Mouse (Mus musculus): Measurements from ENCODE around the gene Hcar1.

The Hcar1 gene

GRCm38 (mm10) chr5:123863934-123864333, 15.9 kb downstream of the Hcar1 start:
- no peak for DNase-seq (ENCODE audit: low read depth, low spot score)

DNA sequence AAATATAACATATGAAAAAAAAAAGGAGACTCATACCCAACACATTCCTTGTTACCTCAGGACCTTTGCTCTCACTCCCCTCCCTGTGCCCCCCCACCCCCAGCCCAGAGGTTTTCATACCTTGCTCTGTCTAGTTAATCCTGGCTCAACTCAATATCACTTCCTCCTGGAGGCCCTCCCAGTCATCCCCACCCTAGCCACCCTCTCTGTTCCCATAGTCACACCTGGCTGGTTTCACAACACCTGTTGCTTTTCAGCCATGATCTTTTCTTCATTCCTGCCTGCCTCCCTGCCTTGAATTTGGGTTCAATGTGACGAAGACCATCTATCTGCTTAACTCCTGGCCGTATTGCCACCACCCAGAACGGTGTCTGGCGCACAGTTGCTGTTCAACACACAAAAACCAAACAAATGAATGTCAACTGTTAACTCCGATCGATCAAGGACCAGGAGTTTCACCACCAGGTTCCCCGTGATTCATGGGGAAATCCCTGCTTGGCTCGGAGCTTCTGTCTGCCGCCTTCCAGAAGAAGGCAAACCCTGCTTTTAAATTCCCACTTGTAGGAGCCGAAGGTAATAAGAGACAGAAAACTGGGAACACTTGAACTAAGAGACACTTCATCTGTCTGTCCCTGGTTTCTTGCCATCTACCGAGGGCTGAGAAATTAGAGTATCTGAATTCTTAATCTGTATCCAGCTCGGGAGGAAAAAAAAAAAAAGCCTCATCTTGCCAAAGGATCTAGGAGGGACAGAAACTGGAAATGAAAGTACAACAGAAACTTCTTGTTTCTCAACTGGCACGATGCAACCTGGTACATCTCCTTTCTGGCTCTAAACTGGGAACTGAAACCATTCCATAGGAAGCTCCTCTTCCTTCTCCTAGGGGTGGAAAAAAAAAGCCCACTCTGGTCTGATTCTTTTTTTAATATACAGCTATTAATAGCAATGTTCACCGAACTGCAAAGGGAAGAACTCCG, 17.2 kb downstream of the Hcar1 start:
- no peak for DNase-seq (ENCODE audit: low read depth, low spot score)

DNA sequence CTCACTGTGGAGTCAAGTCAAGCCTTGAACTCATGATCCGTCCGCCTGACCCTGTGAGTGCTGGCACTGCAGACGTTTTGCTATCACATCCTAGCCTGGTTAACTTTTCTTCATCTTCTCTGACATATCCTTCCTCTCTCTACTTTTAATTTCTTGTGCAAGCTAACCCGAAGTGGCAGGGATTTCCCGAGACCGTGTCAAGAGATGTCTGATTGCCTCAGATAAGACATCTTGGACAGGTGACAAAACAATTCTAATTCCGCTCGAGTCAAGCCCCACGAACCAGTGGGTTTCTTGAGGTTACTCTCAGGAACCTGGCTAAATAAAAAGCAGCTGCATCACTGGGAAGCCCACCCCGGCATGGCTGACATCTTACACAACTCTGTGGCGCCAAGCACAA, 21.0 kb downstream of the Hcar1 start:
- DNase-seq (ENCODE audit: low read depth, low spot score): no peak

GRCm38 (mm10) chr5:123854511-123854910, 25.3 kb downstream of the Hcar1 start:
- DNase-seq (ENCODE audit: low read depth, low spot score): no peak

DNA sequence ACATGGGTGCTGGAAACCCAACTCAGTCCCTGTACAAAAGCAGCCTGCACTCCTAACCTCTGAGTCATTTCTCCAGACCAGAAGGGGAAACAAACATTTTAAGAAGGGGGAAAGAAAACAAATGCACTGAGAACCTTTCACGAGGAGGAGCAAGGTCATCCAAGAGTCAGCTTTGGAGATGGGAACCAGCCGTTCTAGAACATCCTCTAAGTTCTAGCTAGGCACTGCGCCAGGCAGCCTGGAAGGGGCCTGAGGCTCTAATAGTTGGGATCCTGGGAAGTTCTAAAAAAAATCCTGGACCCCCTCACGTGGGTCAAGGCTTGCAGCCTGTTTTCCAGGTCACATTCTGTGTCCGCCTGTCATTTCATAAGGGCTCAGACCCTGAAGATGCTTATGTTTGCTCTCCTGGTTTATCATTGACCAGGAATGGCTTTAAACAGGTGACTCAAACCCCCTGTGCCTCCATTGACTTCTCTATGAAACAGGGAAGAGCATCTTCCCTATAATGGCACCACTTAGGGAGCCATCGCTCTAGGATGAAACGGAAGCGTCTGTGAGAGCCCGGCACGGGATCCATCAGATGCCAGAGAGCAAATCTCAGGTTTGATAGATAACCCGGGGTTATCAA, 25.8 kb downstream of the Hcar1 start:
- no peak for DNase-seq (ENCODE audit: low read depth, low spot score)

- DNase-seq (ENCODE audit: low read depth, low spot score): no peak
These were observed 28.4 kb downstream of the Hcar1 start for GRCm38 (mm10) chr5:123851398-123851797.

DNA sequence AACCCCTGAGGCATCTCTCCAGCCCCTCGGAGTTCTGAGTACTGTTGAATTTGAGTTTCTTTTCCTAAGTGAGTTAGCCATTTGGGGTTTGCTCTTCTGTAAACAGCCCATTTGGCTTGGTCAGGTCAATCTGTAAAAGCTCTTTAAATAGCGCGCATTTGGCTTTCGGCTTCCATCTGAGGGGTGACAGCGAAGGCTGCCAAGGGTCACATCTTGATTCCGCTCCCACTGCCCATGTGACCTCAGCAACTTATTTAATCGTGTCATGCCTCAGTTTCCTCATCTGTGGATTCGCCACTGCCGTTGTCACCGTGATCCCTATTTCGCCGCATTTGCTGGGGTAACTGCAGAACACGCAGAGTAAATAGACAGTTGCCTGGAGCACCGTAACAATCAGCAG, 35.5 kb downstream of the Hcar1 start:
- no peak for DNase-seq (ENCODE audit: low read depth, low spot score)

- DNase-seq (ENCODE audit: low read depth, low spot score): no peak
These were observed 36.0 kb downstream of the Hcar1 start for GRCm38 (mm10) chr5:123843816-123844215.

- no peak for DNase-seq (ENCODE audit: low read depth, low spot score)
These were observed 36.9 kb downstream of the Hcar1 start for GRCm38 (mm10) chr5:123842935-123843282.

DNA sequence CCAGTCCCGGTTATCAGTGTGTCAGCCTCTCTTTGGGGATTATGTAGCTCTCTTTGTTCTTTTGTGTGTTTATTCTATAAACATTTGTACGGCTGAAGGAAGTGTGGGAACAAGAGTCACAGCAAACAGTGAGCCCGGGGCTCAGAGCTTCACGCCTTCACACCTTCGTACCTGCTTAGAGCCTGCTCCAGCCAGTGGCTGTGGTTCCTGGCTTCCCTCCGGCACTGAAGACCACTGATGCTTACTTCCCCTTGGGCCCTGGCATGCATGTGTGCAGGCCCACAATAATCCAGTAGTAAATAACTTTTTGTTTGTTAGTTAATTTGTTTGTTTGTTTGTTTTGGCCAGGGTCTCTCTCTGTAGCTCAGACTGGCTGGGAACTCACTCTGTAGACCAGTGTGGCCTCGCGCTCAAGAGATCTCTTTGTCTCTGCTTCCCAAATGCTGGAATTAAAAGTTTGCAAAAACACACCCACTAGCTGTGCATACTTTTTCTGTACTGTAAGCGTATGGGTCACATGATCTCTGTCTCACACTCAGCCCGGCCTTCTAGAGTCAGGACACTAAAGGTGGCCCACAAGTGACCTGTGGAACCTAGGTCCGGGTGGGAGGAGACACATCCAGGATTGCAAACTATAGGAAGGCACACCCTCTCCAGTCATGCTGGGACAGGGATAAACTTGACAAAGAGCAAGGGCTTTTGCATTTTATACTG, 37.4 kb downstream of the Hcar1 start:
- no peak for DNase-seq (ENCODE audit: low read depth, low spot score)

GRCm38 (mm10) chr5:123837371-123837770, 42.4 kb downstream of the Hcar1 start:
- DNase-seq (ENCODE audit: low read depth, low spot score): no peak

DNA sequence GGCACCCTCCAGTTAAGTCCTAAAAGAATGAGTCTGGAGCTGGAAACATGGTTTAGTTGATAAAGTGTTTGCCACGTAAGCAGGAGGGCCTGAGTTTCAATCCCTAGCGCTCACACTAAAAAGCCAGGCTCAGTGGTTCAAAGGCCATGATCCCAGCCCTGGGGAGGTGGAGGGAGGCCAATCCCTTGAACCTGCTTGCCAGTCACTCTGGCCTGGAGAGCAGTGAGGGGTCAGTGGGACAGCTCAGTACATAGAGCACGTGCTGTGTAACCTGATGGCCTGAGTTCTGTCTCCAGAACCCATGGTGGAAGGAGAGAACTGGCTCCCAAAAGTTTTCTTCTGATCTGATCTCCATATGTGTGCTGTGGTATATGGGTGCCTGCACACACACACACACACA, 45.0 kb downstream of the Hcar1 start:
- no peak for DNase-seq (ENCODE audit: low read depth, low spot score)

DNA sequence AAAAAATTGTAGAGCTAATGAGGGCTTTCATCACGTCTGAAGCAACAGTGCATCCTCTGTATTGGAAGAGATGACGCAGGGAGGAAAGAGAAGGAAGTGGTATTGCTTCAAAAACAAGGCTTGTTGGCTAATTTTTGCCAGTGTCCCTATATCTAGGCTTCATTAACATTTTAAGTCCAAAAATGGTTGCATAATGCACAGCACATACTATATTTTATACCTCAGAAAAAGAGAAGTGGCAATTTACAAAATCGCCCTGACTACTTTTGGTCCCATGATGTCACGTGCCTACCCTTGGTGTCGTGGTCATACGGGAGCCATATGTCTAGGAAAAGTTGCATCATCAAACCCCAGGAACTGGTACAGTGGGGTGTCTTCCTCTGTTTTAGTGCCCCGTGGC, 47.5 kb downstream of the Hcar1 start:
- no peak for DNase-seq (ENCODE audit: low read depth, low spot score)

DNA sequence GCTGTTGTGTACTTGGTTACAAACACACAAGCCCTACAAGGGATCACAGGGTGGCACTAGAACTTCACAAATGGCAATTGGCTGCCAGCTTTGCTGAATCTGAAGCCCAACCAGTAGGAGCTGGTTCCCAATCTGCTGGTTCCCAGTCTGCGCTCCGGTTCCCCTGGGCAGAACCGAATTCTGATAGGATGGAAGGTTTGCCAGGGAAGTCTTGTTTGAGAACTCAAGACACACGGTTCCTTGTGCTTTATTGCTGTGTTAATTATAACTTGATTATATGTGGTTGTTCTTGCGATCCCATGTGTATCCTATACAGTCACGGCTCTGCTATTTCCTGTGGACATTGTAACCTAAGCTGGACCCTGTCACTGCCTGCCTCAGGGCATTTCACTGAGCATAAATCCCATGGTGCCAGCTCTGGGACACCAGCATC, 52.1 kb downstream of the Hcar1 start:
- no peak for DNase-seq (ENCODE audit: low read depth, low spot score)

All from retina, adult 2 months (tissue).